Mouse (Mus musculus): ENCODE data around the gene Spsb2. TPM values are rescaled to one million over a fixed set of nuclear protein-coding genes. Genes with fewer than 3 reads are reported as not detected.
"Not testable (repeated sequence)": the region's sequence is repeated elsewhere in the genome, so short reads cannot be mapped to it uniquely, and the experiment has no call there.

Spsb2 gene
- polyA plus RNA-seq, 1 experiment from 2014 or later, result 9.5 TPM

GRCm38 (mm10) chr6:124802400-124802799 lies 6.1 kb upstream of the Spsb2 start:
- WGBS (ENCODE audit: insufficient replicate concordance), result 7% methylated on average over 6 of the region's 9 CpGs
- Histone ChIP-seq H3K27ac (replicated peaks) (peak overlapping the region; percentile 66; the same call in 1 of the 2 replicates), H3K4me2 (peak overlapping the region; percentile 61), H3K4me1 (replicated peaks) (peaks cover 40% of the 10 kb centered on the region), H3K4me3 (replicated peaks) (peak overlapping the region; percentile 34; the same call in 1 of the 2 replicates)
- not testable (repeated sequence) for H3K9me3 ChIP-seq (replicated peaks); ATAC-seq (ENCODE audit: insufficient read depth); H3K27me3 ChIP-seq; H3K36me3 ChIP-seq (replicated peaks); H3K9ac ChIP-seq

- no peaks in the 10 kb centered on the region for H3K27me3 ChIP-seq
- H3K36me3 ChIP-seq (replicated peaks), result no peaks in the 10 kb centered on the region
- 65% methylated on average over 3 of the region's 3 CpGs for WGBS (ENCODE audit: insufficient replicate concordance)
- no peaks in the 10 kb centered on the region for H3K9me3 ChIP-seq (replicated peaks)
- no peak overlapping the region for H3K9ac ChIP-seq
- H3K4me1 ChIP-seq (replicated peaks), result peaks cover 46% of the 10 kb centered on the region
- H3K4me2 ChIP-seq, result no peak overlapping the region
- H3K4me3 ChIP-seq (replicated peaks), result no peak overlapping the region
- no peak for ATAC-seq (ENCODE audit: insufficient read depth)
- H3K27ac ChIP-seq (replicated peaks), result no peak overlapping the region
Observed at GRCm38 (mm10) chr6:124803061-124803460, 5.4 kb upstream of the Spsb2 start.

- not testable (repeated sequence) for H3K9ac ChIP-seq; H3K4me2 ChIP-seq; H3K27me3 ChIP-seq; H3K36me3 ChIP-seq (replicated peaks); H3K27ac ChIP-seq (replicated peaks); H3K9me3 ChIP-seq (replicated peaks); H3K4me3 ChIP-seq (replicated peaks); ATAC-seq (ENCODE audit: insufficient read depth)
- peaks cover 52% of the 10 kb centered on the region for H3K4me1 ChIP-seq (replicated peaks)
- 86% methylated on average over 4 of the region's 4 CpGs for WGBS (ENCODE audit: insufficient replicate concordance)
Observed at GRCm38 (mm10) chr6:124803691-124804090, 4.8 kb upstream of the Spsb2 start.

GRCm38 (mm10) chr6:124804341-124804740 lies 4.1 kb upstream of the Spsb2 start:
- Histone ChIP-seq H3K4me2 (no peak overlapping the region), H3K4me1 (replicated peaks) (peaks cover 57% of the 10 kb centered on the region), H3K36me3 (replicated peaks) (no peaks in the 10 kb centered on the region), H3K9ac (no peak overlapping the region), H3K4me3 (replicated peaks) (no peak overlapping the region), H3K9me3 (replicated peaks) (no peaks in the 10 kb centered on the region), H3K27me3 (no peaks in the 10 kb centered on the region), H3K27ac (replicated peaks) (no peak overlapping the region)
- WGBS (ENCODE audit: insufficient replicate concordance), result 46% methylated on average over 3 of the region's 3 CpGs
- ATAC-seq (ENCODE audit: insufficient read depth), result no peak

- Histone ChIP-seq H3K36me3 (replicated peaks) (peaks cover 9% of the 10 kb centered on the region; the same call in 1 of the 2 replicates), H3K4me3 (replicated peaks) (peak overlapping the region; percentile 60), H3K4me1 (replicated peaks) (peaks cover 70% of the 10 kb centered on the region), H3K9me3 (replicated peaks) (no peaks in the 10 kb centered on the region), H3K4me2 (peak overlapping the region; percentile 91), H3K27ac (replicated peaks) (peak overlapping the region; percentile 82), H3K27me3 (no peaks in the 10 kb centered on the region), H3K9ac (peak overlapping the region; percentile 52; the same call in 1 of the 2 replicates)
- ATAC-seq (ENCODE audit: insufficient read depth), result peak; percentile 56
- 3% methylated on average over 34 of the region's 34 CpGs for WGBS (ENCODE audit: insufficient replicate concordance)
Observed at GRCm38 (mm10) chr6:124805341-124806321, 2.8 kb upstream of the Spsb2 start.

GRCm38 (mm10) chr6:124806446-124807140 lies 1.9 kb upstream of the Spsb2 start:
- Histone ChIP-seq H3K9ac (no peak overlapping the region), H3K9me3 (replicated peaks) (no peaks in the 10 kb centered on the region), H3K4me3 (replicated peaks) (peak overlapping the region; percentile 60; the same call in 1 of the 2 replicates), H3K36me3 (replicated peaks) (peaks cover 17% of the 10 kb centered on the region), H3K27me3 (no peaks in the 10 kb centered on the region), H3K4me1 (replicated peaks) (peaks cover 75% of the 10 kb centered on the region), H3K27ac (replicated peaks) (peak overlapping the region; percentile 82), H3K4me2 (peak overlapping the region; percentile 91)
- WGBS (ENCODE audit: insufficient replicate concordance), result 72% methylated on average over 7 of the region's 7 CpGs
- ATAC-seq (ENCODE audit: insufficient read depth), result no peak

- Histone ChIP-seq H3K27ac (replicated peaks) (peak overlapping the region; percentile 91; the same call in 1 of the 2 replicates), H3K4me1 (replicated peaks) (peaks cover 82% of the 10 kb centered on the region), H3K4me2 (no peak overlapping the region; the same call in 1 of the 2 replicates)
Observed at GRCm38 (mm10) chr6:124807366-124807765, 1.1 kb upstream of the Spsb2 start.

GRCm38 (mm10) chr6:124807986-124808357 lies 489 bp upstream of the Spsb2 start:
- peak overlapping the region; percentile 76 for H3K4me3 ChIP-seq (replicated peaks)
- ATAC-seq (ENCODE audit: insufficient read depth), result no peak

More at GRCm38 (mm10) chr6:124807366-124807765, 1.1 kb upstream of the Spsb2 start:
- Histone ChIP-seq H3K27me3 (no peaks in the 10 kb centered on the region), H3K9me3 (replicated peaks) (no peaks in the 10 kb centered on the region), H3K36me3 (replicated peaks) (peaks cover 25% of the 10 kb centered on the region), H3K9ac (no peak overlapping the region), H3K4me3 (replicated peaks) (no peak overlapping the region)
- 73% methylated on average over 4 of the region's 4 CpGs for WGBS (ENCODE audit: insufficient replicate concordance)
- ATAC-seq (ENCODE audit: insufficient read depth), result no peak

GRCm38 (mm10) chr6:124809052-124809774 lies 752 bp downstream of the Spsb2 start:
- under 1% methylated on average over 35 of the region's 35 CpGs for WGBS (ENCODE audit: insufficient replicate concordance)
- peaks cover 30% of the 10 kb centered on the region for H3K36me3 ChIP-seq (replicated peaks)
- peak; percentile 40 for ATAC-seq (ENCODE audit: insufficient read depth)
- no peaks in the 10 kb centered on the region for H3K27me3 ChIP-seq
- peak overlapping the region; percentile 91 for H3K27ac ChIP-seq (replicated peaks)
- peak overlapping the region; percentile 85 for H3K9ac ChIP-seq
- H3K4me3 ChIP-seq (replicated peaks), result peak overlapping the region; percentile 76
- H3K4me1 ChIP-seq (replicated peaks), result peaks cover 90% of the 10 kb centered on the region
- H3K9me3 ChIP-seq (replicated peaks), result no peaks in the 10 kb centered on the region
- H3K4me2 ChIP-seq, result peak overlapping the region; percentile 98

More at GRCm38 (mm10) chr6:124807986-124808357, 489 bp upstream of the Spsb2 start:
- Histone ChIP-seq H3K27me3 (no peaks in the 10 kb centered on the region), H3K9me3 (replicated peaks) (no peaks in the 10 kb centered on the region), H3K36me3 (replicated peaks) (peaks cover 30% of the 10 kb centered on the region), H3K9ac (peak overlapping the region; percentile 85), H3K27ac (replicated peaks) (peak overlapping the region; percentile 91), H3K4me1 (replicated peaks) (peaks cover 82% of the 10 kb centered on the region), H3K4me2 (peak overlapping the region; percentile 98)
- WGBS (ENCODE audit: insufficient replicate concordance), result 61% methylated on average over 6 of the region's 6 CpGs

- peaks cover 90% of the 10 kb centered on the region for H3K4me1 ChIP-seq (replicated peaks)
- WGBS (ENCODE audit: insufficient replicate concordance), result 46% methylated on average over 14 of the region's 14 CpGs
- H3K9me3 ChIP-seq (replicated peaks), result no peaks in the 10 kb centered on the region
- peak overlapping the region; percentile 98 for H3K4me2 ChIP-seq
- H3K27me3 ChIP-seq, result no peaks in the 10 kb centered on the region
- ATAC-seq (ENCODE audit: insufficient read depth), result no peak
- H3K9ac ChIP-seq, result peak overlapping the region; percentile 85
- H3K4me3 ChIP-seq (replicated peaks), result peak overlapping the region; percentile 76
- peaks cover 30% of the 10 kb centered on the region for H3K36me3 ChIP-seq (replicated peaks)
- peak overlapping the region; percentile 91 for H3K27ac ChIP-seq (replicated peaks)
Observed at GRCm38 (mm10) chr6:124809775-124810538, 1.5 kb downstream of the Spsb2 start.

All from liver, embryonic 15.5 days (tissue).